Mouse (Mus musculus) heart, postnatal 25 days (tissue): ENCODE data around the gene Ddx39b. TPM values are rescaled to one million over a fixed set of nuclear protein-coding genes. Genes with fewer than 3 reads are reported as not detected.
"Not testable (repeated sequence)": the region's sequence is repeated elsewhere in the genome, so short reads cannot be mapped to it uniquely, and the experiment has no call there.

Experiments used
- DNase-seq: peaks from one replicate; pipeline ENCODE4 v3.0.0; 2022; ENCODE audit warnings: low spot score
- intact Hi-C: fragments of 180-260 bp; cut with DNase I; formaldehyde crosslinking; loops from one replicate; pipeline ENCODE4 v1.15.1; 2025
- total RNA-seq, 2 experiments: library from RNA; stranded (reverse); gene quantifications; 2 replicates each; pipeline ENCODE4 v1.2.3; 2021

Ddx39b gene
- total RNA-seq, 2 experiments from 2014 or later: 89.2 to 99.4 TPM

GRCm38 (mm10) chr17:35257378-35257777, 15.8 kb downstream of the Ddx39b start:
- intact Hi-C loops: loop anchor here (5.0 kb wide), 1 partner anchor 35 kb away; no protein-coding TSS in a partner anchor
- DNase-seq: no peak

GRCm38 (mm10) chr17:35257824-35258491, 16.4 kb downstream of the Ddx39b start:
- intact Hi-C loops: loop anchor here (1.0 to 5.0 kb wide), 3 partner anchors 16 to 44 kb away; no protein-coding TSS in a partner anchor
- DNase-seq: peak; percentile 87

GRCm38 (mm10) chr17:35258492-35259478, 17.2 kb downstream of the Ddx39b start:
- DNase-seq: peak; percentile 60

GRCm38 (mm10) chr17:35259621-35260020, 18.1 kb downstream of the Ddx39b start:
- DNase-seq: no peak
- intact Hi-C loops: loop anchor here (5.0 kb wide), 1 partner anchor 33 kb away; no protein-coding TSS in a partner anchor

More at GRCm38 (mm10) chr17:35258492-35259478, 17.2 kb downstream of the Ddx39b start:
- intact Hi-C loops: loop anchor here (1.0 to 5.0 kb wide), 3 partner anchors 16 to 44 kb away; no protein-coding TSS in a partner anchor

GRCm38 (mm10) chr17:35261651-35262050, 20.1 kb downstream of the Ddx39b start:
- intact Hi-C loops: no loop called here

GRCm38 (mm10) chr17:35262664-35263522, 21.3 kb downstream of the Ddx39b start, which contains the start of gene H2-D1:
TSS of gene H2-D1 (plus strand) at chr17:35262730.
- DNase-seq: peak; percentile 97
- intact Hi-C loops: no loop called here

More at GRCm38 (mm10) chr17:35261651-35262050, 20.1 kb downstream of the Ddx39b start:
- no peak for DNase-seq

GRCm38 (mm10) chr17:35263523-35263883, 22.0 kb downstream of the Ddx39b start:
- no peak for DNase-seq
- intact Hi-C loops: no loop called here

- intact Hi-C loops: no loop called here
These were observed 26.0 kb downstream of the Ddx39b start for GRCm38 (mm10) chr17:35267399-35268086.

GRCm38 (mm10) chr17:35269653-35270347, 28.3 kb downstream of the Ddx39b start:
- no peak for DNase-seq
- intact Hi-C loops: no loop called here

More at GRCm38 (mm10) chr17:35267399-35268086, 26.0 kb downstream of the Ddx39b start:
- no peak for DNase-seq

GRCm38 (mm10) chr17:35272249-35272648, 30.7 kb downstream of the Ddx39b start:
- no peak for DNase-seq
- intact Hi-C loops: no loop called here

- intact Hi-C loops: loop anchor here (1.0 kb wide), 1 partner anchor 16 kb away; no protein-coding TSS in a partner anchor
- peak; percentile 68 for DNase-seq
These were observed 33.2 kb downstream of the Ddx39b start for GRCm38 (mm10) chr17:35274770-35275169.

GRCm38 (mm10) chr17:35276304-35276864, 34.8 kb downstream of the Ddx39b start:
- intact Hi-C loops: no loop called here
- DNase-seq: no peak

GRCm38 (mm10) chr17:35278049-35278448, 36.5 kb downstream of the Ddx39b start:
- intact Hi-C loops: loop anchor here (1.0 to 2.0 kb wide), 2 partner anchors 29 to 1317 kb away; no protein-coding TSS in a partner anchor
- DNase-seq: no peak

- no peak for DNase-seq
- intact Hi-C loops: loop anchor here (1.0 to 2.0 kb wide), 2 partner anchors 28 to 1318 kb away; no protein-coding TSS in a partner anchor
These were observed 37.6 kb downstream of the Ddx39b start for GRCm38 (mm10) chr17:35278957-35279688.

GRCm38 (mm10) chr17:35280276-35280675, 38.7 kb downstream of the Ddx39b start:
- intact Hi-C loops: no loop called here
- DNase-seq: no peak

- DNase-seq: no peak
- intact Hi-C loops: no loop called here
These were observed 43.9 kb downstream of the Ddx39b start for GRCm38 (mm10) chr17:35285431-35285830.

- intact Hi-C loops: not testable (repeated sequence)
These were observed 54.2 kb downstream of the Ddx39b start for GRCm38 (mm10) chr17:35295796-35296195.

More at GRCm38 (mm10) chr17:35295796-35296195, 54.2 kb downstream of the Ddx39b start:
- DNase-seq: not testable (repeated sequence)
